9 mouse cellular contexts compared by ENCODE assay signal in genomic region chr16:95708211-95709004, GRCm38 (mm10). TPM values are rescaled to one million over a fixed set of nuclear protein-coding genes. Genes with fewer than 3 reads are reported as not detected.
DNase-seq lines count a peak whose midpoint lies in the region; ATAC-seq and TF ChIP-seq lines count a peak whose summit lies in the region.
"Had no signal": no experiment of that assay in that cellular context is flagged by ENCODE, and none has a peak within 500 bp of the region (broad histone marks: within the 10 kb centered on the region; RNA-seq: fewer than 3 reads in every experiment).

No protein-coding gene starts in this region.

- H3K9ac ChIP-seq in CH12.LX (ENCODE audit: insufficient read depth, low read depth): no peak overlapping the region
- peak overlapping the region; percentile 32 for H3K9ac ChIP-seq in lung, postnatal 0 days (replicated peaks; ENCODE audit: low read depth)
- H3K9ac ChIP-seq in hindbrain, embryonic 11.5 days (ENCODE audit: low read depth, low read length): no peak overlapping the region
- H3K9ac ChIP-seq: neural tube, embryonic 12.5 days had no signal

- TF ChIP-seq POLR2A in CH12.LX (IDR thresholded peaks at IDR 0.05; ENCODE audit: low read depth, low read length): no peak
- TF ChIP-seq POLR2A in kidney, adult 2 months (IDR thresholded peaks at IDR 0.05; ENCODE audit: low read depth, low read length): no peak

- H3K9me3 ChIP-seq in CH12.LX (replicated peaks; ENCODE audit: low read length): no peaks in the 10 kb centered on the region
- H3K9me3 ChIP-seq in lung, postnatal 0 days (ENCODE audit: low read length): no peaks in the 10 kb centered on the region
- no peaks in the 10 kb centered on the region for H3K9me3 ChIP-seq in hindbrain, embryonic 11.5 days (ENCODE audit: control insufficient read depth, low read length)
- H3K9me3 ChIP-seq: neural tube, embryonic 12.5 days had no signal

- H3K36me3 ChIP-seq in CH12.LX (replicated peaks in 1 of 2; ENCODE audit: control insufficient read depth in 1 of 2, insufficient read depth in 1 of 2, low read length in 1 of 2): peaks cover 64 to 83% of the 10 kb centered on the region in 2 experiments
- H3K36me3 ChIP-seq in kidney, adult 2 months (ENCODE audit: control insufficient read depth, insufficient read depth, low read length): peaks cover 2% of the 10 kb centered on the region; the same call in 1 of the 2 replicates
- peaks cover 43% of the 10 kb centered on the region for H3K36me3 ChIP-seq in lung, postnatal 0 days (ENCODE audit: insufficient read depth, low read length)
- H3K36me3 ChIP-seq in hindbrain, embryonic 11.5 days (ENCODE audit: control insufficient read depth, insufficient read depth, low read length): peaks cover 6% of the 10 kb centered on the region; the same call in 1 of the 2 replicates

- TF ChIP-seq RAD21 in CH12.LX (IDR thresholded peaks at IDR 0.05; ENCODE audit: low read depth, low read length): no peak

- peak; percentile 78 for ATAC-seq in lung, postnatal 0 days
- no peak for ATAC-seq in hindbrain, embryonic 11.5 days (ENCODE audit: low FRiP score)

- TF ChIP-seq EP300 in CH12.LX (IDR thresholded peaks at IDR 0.05; ENCODE audit: low read length): peak; percentile 35; the same call in 1 of the 2 replicates
- peak; percentile 77 for TF ChIP-seq EP300 in lung, postnatal 0 days (IDR thresholded peaks at IDR 0.05)

- dilution Hi-C loops in CH12.LX (cut with MboI; ENCODE audit: extremely low pct_ligation_motif_present, extremely low pct_unique_long_range_greater_than_20kb, low sequenced_read_pairs): no loop called here

- peak overlapping the region; percentile 61 for H3K4me3 ChIP-seq in gastrocnemius, adult 2 months
- no peak overlapping the region for H3K4me3 ChIP-seq in CH12.LX (replicated peaks in 1 of 3; ENCODE audit: low read depth in 2 of 3, low read length in 2 of 3, poor library complexity in 1 of 3)
- H3K4me3 ChIP-seq in kidney, adult 2 months (ENCODE audit: insufficient read depth, low read depth, low read length): no peak overlapping the region
- peak overlapping the region; percentile 20; the same call in 1 of the 2 replicates for H3K4me3 ChIP-seq in lung, postnatal 0 days (ENCODE audit: low read depth, low read length)
- no peak overlapping the region for H3K4me3 ChIP-seq in hindbrain, embryonic 11.5 days (ENCODE audit: low read depth, low read length)
- H3K4me3 ChIP-seq: neural tube, embryonic 12.5 days had no signal

- peaks cover 14 to 52% of the 10 kb centered on the region in 2 experiments for H3K4me1 ChIP-seq in CH12.LX (ENCODE audit: control insufficient read depth in 1 of 2, insufficient read depth in 2 of 2)
- 0 out of 2 replicates have a peak, but pooled peaks cover 5% of the 10 kb centered on the region for H3K4me1 ChIP-seq in kidney, adult 2 months (ENCODE audit: control insufficient read depth, insufficient read depth, low read length)
- peaks cover 28% of the 10 kb centered on the region; the same call in 1 of the 2 replicates for H3K4me1 ChIP-seq in lung, postnatal 0 days (ENCODE audit: insufficient read depth, low read depth, low read length)
- no peaks in the 10 kb centered on the region for H3K4me1 ChIP-seq in hindbrain, embryonic 11.5 days (replicated peaks; ENCODE audit: control insufficient read depth, insufficient read depth, low read length)

- peaks cover 68% of the 10 kb centered on the region for H3K79me2 ChIP-seq in CH12.LX (replicated peaks; ENCODE audit: control insufficient read depth, extremely low read depth, insufficient read depth, poor library complexity, severe bottlenecking)

- no peak for DNase-seq in gastrocnemius, adult 2 months
- DNase-seq in gastrocnemius, postnatal 10 days: no peak
- DNase-seq in CH12.LX (ENCODE audit: extremely low read depth): peak; percentile 38
- DNase-seq in kidney, adult 2 months: peak; percentile 57
- DNase-seq in lung, postnatal 0 days (ENCODE audit: low spot score): peak; percentile 94
- no peak for DNase-seq in adrenal gland, postnatal 10 days
- no peak for DNase-seq in left cerebral cortex, adult 11 months (ENCODE audit: low spot score)
- DNase-seq in hindbrain, embryonic 11.5 days (ENCODE audit: low spot score): no peak

- intact Hi-C loops in gastrocnemius, adult 2 months (cut with DNase I): no loop called here

- in situ Hi-C loops in CH12.LX (cut with MboI; ENCODE audit: low pct_ligation_motif_present, low pct_unique_long_range_greater_than_20kb, low sequenced_read_pairs): no loop called here

- no peak for TF ChIP-seq CTCF in gastrocnemius, adult 2 months (IDR thresholded peaks at IDR 0.05)
- TF ChIP-seq CTCF in CH12.LX (conservative IDR thresholded peaks at IDR 0.05 in 1 of 2, IDR thresholded peaks at IDR 0.05 in 1 of 2; ENCODE audit: low read depth in 2 of 2, low read length in 2 of 2): no peak
- no peak for TF ChIP-seq CTCF in kidney, adult 2 months (conservative IDR thresholded peaks at IDR 0.05; ENCODE audit: insufficient read depth, insufficient read length, low read depth, low read length)
- 0 out of 2 replicates have a peak, but pooled peaks have one; percentile 1 for TF ChIP-seq CTCF in lung, postnatal 0 days (IDR thresholded peaks at IDR 0.05)

- H3K27ac ChIP-seq in gastrocnemius, adult 2 months: peak overlapping the region; percentile 62
- peak overlapping the region; percentile 41; the same call in 1 of the 2 replicates for H3K27ac ChIP-seq in CH12.LX (ENCODE audit: insufficient read depth, low read depth)
- H3K27ac ChIP-seq in kidney, adult 2 months (ENCODE audit: insufficient read depth, low read depth, low read length): peak overlapping the region; percentile 39; the same call in 1 of the 2 replicates
- H3K27ac ChIP-seq in lung, postnatal 0 days (ENCODE audit: low read length): peak overlapping the region; percentile 94
- no peak overlapping the region for H3K27ac ChIP-seq in hindbrain, embryonic 11.5 days (ENCODE audit: low read depth, low read length)
- H3K27ac ChIP-seq: neural tube, embryonic 12.5 days had no signal

- WGBS in kidney, adult 2 months: 33% methylated on average over 21 of the region's 21 CpGs
- 13% methylated on average over 21 of the region's 21 CpGs for WGBS in lung, postnatal 0 days
- 87% methylated on average over 21 of the region's 21 CpGs for WGBS in hindbrain, embryonic 11.5 days

- H3K4me2 ChIP-seq in CH12.LX (ENCODE audit: insufficient read depth, low read depth, poor library complexity, severe bottlenecking): peak overlapping the region; percentile 44
- H3K4me2 ChIP-seq in lung, postnatal 0 days (replicated peaks; ENCODE audit: low read depth, low read length): peak overlapping the region; percentile 91
- H3K4me2 ChIP-seq in hindbrain, embryonic 11.5 days (replicated peaks; ENCODE audit: low read depth, low read length): no peak overlapping the region
- H3K4me2 ChIP-seq: neural tube, embryonic 12.5 days had no signal

- H3K27me3 ChIP-seq in CH12.LX (replicated peaks): no peaks in the 10 kb centered on the region
- no peaks in the 10 kb centered on the region for H3K27me3 ChIP-seq in kidney, adult 2 months (replicated peaks; ENCODE audit: control insufficient read depth, insufficient read depth, low read length)
- no peaks in the 10 kb centered on the region for H3K27me3 ChIP-seq in lung, postnatal 0 days (replicated peaks; ENCODE audit: insufficient read depth, low read length)
- peaks cover 2% of the 10 kb centered on the region; the same call in 1 of the 2 replicates for H3K27me3 ChIP-seq in hindbrain, embryonic 11.5 days (ENCODE audit: control insufficient read depth, insufficient read depth, low read length)
- H3K27me3 ChIP-seq: neural tube, embryonic 12.5 days had no signal

TF ChIP-seq in CH12.LX, 34 proteins besides CTCF, POLR2A, EP300 and RAD21:
- TF ChIP-seq POLR2AphosphoS2 (IDR thresholded peaks at IDR 0.05; ENCODE audit: low read depth, low read length) (0 out of 2 replicates have a peak, but pooled peaks have one; percentile 50), IRF4 (IDR thresholded peaks at IDR 0.05; ENCODE audit: low read depth, low read length) (peak; percentile 66), MEF2A (IDR thresholded peaks at IDR 0.05; ENCODE audit: borderline replicate concordance, low read depth, low read length) (peak; percentile 37; the same call in 1 of the 2 replicates), ETS1 (conservative IDR thresholded peaks at IDR 0.05; ENCODE audit: low read depth, low read length) (peak; percentile 72), ZNF384 (IDR thresholded peaks at IDR 0.05; ENCODE audit: low read depth, low read length) (peak; percentile 74), JUND (conservative IDR thresholded peaks at IDR 0.05; ENCODE audit: low read depth, low read length) (no peak), USF1 (IDR thresholded peaks at IDR 0.05; ENCODE audit: low read depth, low read length) (no peak), SIN3A (IDR thresholded peaks at IDR 0.05; ENCODE audit: low read length) (0 out of 2 replicates have a peak, but pooled peaks have one; percentile 44), MYC (IDR thresholded peaks at IDR 0.05; ENCODE audit: low read depth, low read length) (no peak), GABPA (IDR thresholded peaks at IDR 0.05; ENCODE audit: insufficient replicate concordance, low read depth, low read length) (no peak; the same call in 1 of the 2 replicates), TCF12 (IDR thresholded peaks at IDR 0.05; ENCODE audit: low read depth, low read length) (0 out of 2 replicates have a peak, but pooled peaks have one; percentile 20), MAZ (IDR thresholded peaks at IDR 0.05; ENCODE audit: low read depth, low read length) (no peak), MAX (IDR thresholded peaks at IDR 0.05; ENCODE audit: low read length) (no peak), CHD1 (IDR thresholded peaks at IDR 0.05; ENCODE audit: low read depth, low read length) (peak; percentile 61; the same call in 1 of the 2 replicates), ELF1 (IDR thresholded peaks at IDR 0.05; ENCODE audit: low read depth, low read length) (peak; percentile 81)

RNA-seq across cellular contexts. Expression of gene Ets2, which starts 6.5 kb away (rescaled TPM):
- total RNA-seq in gastrocnemius, adult 2 months (2021): 10 to 100 TPM; 22.7 to 41.9 TPM
- 10 to 100 TPM; 57.8 to 65.1 TPM for total RNA-seq in gastrocnemius, postnatal 10 days (2021)
- total RNA-seq in CH12.LX (2012; rRNA removed) (38.9 and 51.2 TPM in 2 replicates), CH12.LX (2014; rRNA removed) (42.0 and 43.0 TPM in 2 replicates)
- 38.2 and 43.2 TPM in 2 replicates for polyA plus RNA-seq in CH12.LX (2012; ENCODE audit: insufficient read length, low read depth)
- 33.8 and 38.8 TPM in 2 replicates for polyA plus RNA-seq in kidney, adult 2 months (2012; rRNA removed)
- polyA plus RNA-seq in lung, postnatal 0 days (2015; fragmentation: Nextera tagmentation; extraction: Ambion mirVana): 71.2 and 75.5 TPM in 2 replicates
- 10 to 100 TPM; 69.6 to 93.3 TPM for total RNA-seq in adrenal gland, postnatal 10 days (2021)
- 17.6 and 25.0 TPM in 2 replicates for polyA plus RNA-seq in hindbrain, embryonic 11.5 days (2014; fragmentation: Nextera tagmentation; extraction: Ambion mirVana)

Comparison
In these comparisons a context has a peak if more than half of its experiments do, and no peak if none do; other contexts are left out.
1. DNase-seq: peak in CH12.LX (single experiment), kidney, adult 2 months (single experiment) and lung, postnatal 0 days (single experiment); none in gastrocnemius, adult 2 months (single experiment), gastrocnemius, postnatal 10 days (single experiment), adrenal gland, postnatal 10 days (single experiment), left cerebral cortex, adult 11 months (single experiment) and hindbrain, embryonic 11.5 days (single experiment).
2. H3K4me3 ChIP-seq: peak in gastrocnemius, adult 2 months (single experiment) and lung, postnatal 0 days (single experiment); none in CH12.LX (0 of 3), kidney, adult 2 months (single experiment) and hindbrain, embryonic 11.5 days (single experiment).